In genomic region chr6:17079304-17079703, GRCm38 (mm10) we compare ENCODE assay signal across 13 mouse cellular contexts. TPM values are rescaled to one million over a fixed set of nuclear protein-coding genes. Genes with fewer than 3 reads are reported as not detected.
A peak's percentile ranks its signal among the peaks of the same experiment; 100 is the strongest.
DNase-seq lines count a peak whose midpoint lies in the region; ATAC-seq and TF ChIP-seq lines count a peak whose summit lies in the region.
"Had no signal": no experiment of that assay in that cellular context is flagged by ENCODE, and none has a peak within 500 bp of the region (broad histone marks: within the 10 kb centered on the region; RNA-seq: fewer than 3 reads in every experiment).

No protein-coding gene starts in this region.

- no peaks in the 10 kb centered on the region for H3K36me3 ChIP-seq in embryonic facial prominence, embryonic 10.5 days (replicated peaks)
- H3K36me3 ChIP-seq in intestine, postnatal 0 days (ENCODE audit: control insufficient read depth, insufficient read depth) = no peaks in the 10 kb centered on the region
- H3K36me3 ChIP-seq in neural tube, embryonic 15.5 days = no peaks in the 10 kb centered on the region
- H3K36me3 ChIP-seq: forebrain, embryonic 10.5 days; hindbrain, embryonic 13.5 days had no signal

- no peak for TF ChIP-seq CTCF in intestine, postnatal 0 days (IDR thresholded peaks at IDR 0.05; ENCODE audit: low read depth)

- no peaks in the 10 kb centered on the region for H3K9me3 ChIP-seq in embryonic facial prominence, embryonic 10.5 days
- H3K9me3 ChIP-seq in intestine, postnatal 0 days (ENCODE audit: control insufficient read depth) = no peaks in the 10 kb centered on the region
- H3K9me3 ChIP-seq in neural tube, embryonic 15.5 days (replicated peaks) = no peaks in the 10 kb centered on the region
- H3K9me3 ChIP-seq: forebrain, embryonic 10.5 days; hindbrain, embryonic 13.5 days; megakaryocyte, embryonic 14.5 days had no signal

- no peak overlapping the region for H3K27ac ChIP-seq in embryonic facial prominence, embryonic 10.5 days (replicated peaks)
- peak overlapping the region; percentile 41; the same call in 1 of the 2 replicates for H3K27ac ChIP-seq in intestine, postnatal 0 days (ENCODE audit: low read depth, low read length)
- H3K27ac ChIP-seq in neural tube, embryonic 15.5 days (replicated peaks) = no peak overlapping the region
- H3K27ac ChIP-seq: forebrain, embryonic 10.5 days; hindbrain, embryonic 13.5 days had no signal

- peak overlapping the region; percentile 14; the same call in 1 of the 2 replicates for H3K4me2 ChIP-seq in intestine, postnatal 0 days (replicated peaks; ENCODE audit: low read depth)
- H3K4me2 ChIP-seq in neural tube, embryonic 15.5 days = no peak overlapping the region
- H3K4me2 ChIP-seq: hindbrain, embryonic 13.5 days had no signal

- no peak overlapping the region for H3K9ac ChIP-seq in intestine, postnatal 0 days (ENCODE audit: low read depth, low read length)
- no peak overlapping the region for H3K9ac ChIP-seq in neural tube, embryonic 15.5 days (replicated peaks)
- H3K9ac ChIP-seq: hindbrain, embryonic 13.5 days; liver, postnatal 0 days had no signal

- 39% methylated on average over 5 of the region's 5 CpGs for whole genome bisulfite sequencing in embryonic facial prominence, embryonic 10.5 days
- WGBS in intestine, postnatal 0 days = 24% methylated on average over 5 of the region's 5 CpGs
- 51% methylated on average over 5 of the region's 5 CpGs for WGBS in neural tube, embryonic 15.5 days

- DNase-seq in gastrocnemius, postnatal 25 days = peak; percentile 34
- no peak for DNase-seq in gastrocnemius, adult 8-10 months (ENCODE audit: low spot score in 2 of 2)
- peak; percentile 16 for DNase-seq in embryonic facial prominence, embryonic 10.5 days (ENCODE audit: low spot score)
- peak; percentile 42 to 53 for DNase-seq in kidney, postnatal 4 days
- DNase-seq in lung, adult 18-20 months = no peak
- DNase-seq: adrenal gland, adult 8-10 months; liver, postnatal 0 days had no signal

- H3K4me1 ChIP-seq in embryonic facial prominence, embryonic 10.5 days = peaks cover 43% of the 10 kb centered on the region
- peaks cover 5% of the 10 kb centered on the region for H3K4me1 ChIP-seq in intestine, postnatal 0 days (replicated peaks; ENCODE audit: control insufficient read depth, insufficient read depth, low read length)
- H3K4me1 ChIP-seq in neural tube, embryonic 15.5 days = no peaks in the 10 kb centered on the region; the same call in 1 of the 2 replicates

- H3K27me3 ChIP-seq in embryonic facial prominence, embryonic 10.5 days (replicated peaks; ENCODE audit: low read depth, poor library complexity, severe bottlenecking) = no peaks in the 10 kb centered on the region
- no peaks in the 10 kb centered on the region for H3K27me3 ChIP-seq in intestine, postnatal 0 days (replicated peaks; ENCODE audit: control insufficient read depth, insufficient read depth, low read length)
- H3K27me3 ChIP-seq in neural tube, embryonic 15.5 days (replicated peaks) = no peaks in the 10 kb centered on the region
- H3K27me3 ChIP-seq: hindbrain, embryonic 13.5 days; megakaryocyte, embryonic 14.5 days had no signal

- no peak overlapping the region for H3K4me3 ChIP-seq in embryonic facial prominence, embryonic 10.5 days
- H3K4me3 ChIP-seq in intestine, postnatal 0 days (ENCODE audit: low read depth, low read length) = no peak overlapping the region
- no peak overlapping the region for H3K4me3 ChIP-seq in neural tube, embryonic 15.5 days (replicated peaks)
- H3K4me3 ChIP-seq: forebrain, embryonic 10.5 days; hindbrain, embryonic 13.5 days; megakaryocyte, embryonic 14.5 days had no signal

- ATAC-seq in intestine, postnatal 0 days = peak; percentile 31; the same call in 1 of the 2 replicates
- ATAC-seq in neural tube, embryonic 15.5 days (ENCODE audit: low FRiP score) = no peak
- ATAC-seq: CD4-positive, CD25-positive, alpha-beta regulatory T cell, adult 4 months; liver, postnatal 0 days had no signal

RNA-seq across cellular contexts. Expression of gene Tes, which starts 14.4 kb away (rescaled TPM):
- total RNA-seq in gastrocnemius, postnatal 25 days (2021) = 1 to 10 TPM; 1.3 to 2.3 TPM
- total RNA-seq in gastrocnemius, adult 8-10 months (2022) = 1 to 10 TPM in 1 of 4 experiments, under 1 TPM in 3; 0.51 to 1.6 (median 0.62) TPM
- polyA plus RNA-seq in embryonic facial prominence, embryonic 10.5 days (2016; fragmentation: Nextera tagmentation; extraction: Ambion mirVana) = 72.0 and 84.9 TPM in 2 replicates
- 74.2 and 79.4 TPM in 2 replicates for polyA plus RNA-seq in intestine, postnatal 0 days (2015; fragmentation: Nextera tagmentation; extraction: Ambion mirVana)
- polyA plus RNA-seq in neural tube, embryonic 15.5 days (2015; fragmentation: Nextera tagmentation; extraction: Ambion mirVana) = 69.5 and 79.0 TPM in 2 replicates

Comparison
In these comparisons a context has a peak if more than half of its experiments do, and no peak if none do; other contexts are left out.
1. DNase-seq: peak in gastrocnemius, postnatal 25 days (single experiment), embryonic facial prominence, embryonic 10.5 days (single experiment) and kidney, postnatal 4 days (2 of 2); none in gastrocnemius, adult 8-10 months (0 of 2) and lung, adult 18-20 months (0 of 2).